Mouse (Mus musculus) kidney, adult 9 months (tissue): ENCODE data around the gene Mark2.

ENCODE experiments used
- DNase-seq: peaks from one replicate; pipeline ENCODE4 v3.0.0; 2022

Mark2 gene

GRCm38 (mm10) chr19:7321391-7321790 lies 20.3 kb downstream of the Mark2 start:
- peak; percentile 76 for DNase-seq

GRCm38 (mm10) chr19:7320181-7320580 lies 21.5 kb downstream of the Mark2 start:
- peak; percentile 85 for DNase-seq

GRCm38 (mm10) chr19:7317716-7318115 lies 23.9 kb downstream of the Mark2 start:
- no peak for DNase-seq

GRCm38 (mm10) chr19:7316822-7317221 lies 24.8 kb downstream of the Mark2 start:
- no peak for DNase-seq

- no peak for DNase-seq
Observed at GRCm38 (mm10) chr19:7315587-7315984, 26.1 kb downstream of the Mark2 start.

GRCm38 (mm10) chr19:7314976-7315586 lies 26.6 kb downstream of the Mark2 start:
- no peak for DNase-seq

GRCm38 (mm10) chr19:7313660-7314059 lies 28.0 kb downstream of the Mark2 start:
- peak; percentile 67 for DNase-seq

GRCm38 (mm10) chr19:7311306-7311705 lies 30.4 kb downstream of the Mark2 start:
- no peak for DNase-seq

- peak; percentile 79 for DNase-seq
Observed at GRCm38 (mm10) chr19:7310704-7311103, 31.0 kb downstream of the Mark2 start.

- peak; percentile 89 for DNase-seq
Observed at GRCm38 (mm10) chr19:7309738-7310330, 31.8 kb downstream of the Mark2 start.

- peak; percentile 86 for DNase-seq
Observed at GRCm38 (mm10) chr19:7307995-7308770, 33.5 kb downstream of the Mark2 start.

- DNase-seq, result peak; percentile 77
Observed at GRCm38 (mm10) chr19:7306968-7307367, 34.7 kb downstream of the Mark2 start.

GRCm38 (mm10) chr19:7305380-7306310 lies 36.0 kb downstream of the Mark2 start:
- peak; percentile 89 for DNase-seq

- no peak for DNase-seq
Observed at GRCm38 (mm10) chr19:7304801-7305200, 36.9 kb downstream of the Mark2 start.

- no peak for DNase-seq
Observed at GRCm38 (mm10) chr19:7303796-7304195, 37.9 kb downstream of the Mark2 start.

- DNase-seq, result peak; percentile 88
Observed at GRCm38 (mm10) chr19:7302493-7302797, 39.2 kb downstream of the Mark2 start.

- no peak for DNase-seq
Observed at GRCm38 (mm10) chr19:7301647-7302492, 39.8 kb downstream of the Mark2 start.

- no peak for DNase-seq
Observed at GRCm38 (mm10) chr19:7300078-7300477, 41.6 kb downstream of the Mark2 start.

- no peak for DNase-seq
Observed at GRCm38 (mm10) chr19:7299052-7299451, 42.6 kb downstream of the Mark2 start.

- peak; percentile 72 for DNase-seq
Observed at GRCm38 (mm10) chr19:7295959-7296358, 45.7 kb downstream of the Mark2 start.

- peak; percentile 84 for DNase-seq
Observed at GRCm38 (mm10) chr19:7295071-7295658, 46.5 kb downstream of the Mark2 start.
